Mouse (Mus musculus): Measurements from ENCODE around the gene Sparc. TPM values are rescaled to one million over a fixed set of nuclear protein-coding genes. Genes with fewer than 3 reads are reported as not detected.

Sparc gene
- total and polyA plus RNA-seq, 3 experiments = 320 to 666 (median 420) TPM

GRCm38 (mm10) chr11:55468611-55469047, 45.6 kb upstream of the Sparc start:
- Histone ChIP-seq H3K36me3 (ENCODE audit: control insufficient read depth, insufficient read depth, low read length) (peaks cover 9% of the 10 kb centered on the region), H3K9ac (ENCODE audit: low read depth, low read length) (peak overlapping the region; percentile 84), H3K4me1 (ENCODE audit: control insufficient read depth, insufficient read depth, low read length) (peaks cover 8% of the 10 kb centered on the region), H3K4me3 (peak overlapping the region; percentile 69), H3K27ac (peak overlapping the region; percentile 99), H3K27me3 (ENCODE audit: control insufficient read depth, insufficient read depth, low read length) (no peaks in the 10 kb centered on the region), H3K79me2 (replicated peaks; ENCODE audit: control insufficient read depth, insufficient read depth, low read length) (peaks cover 5% of the 10 kb centered on the region)
- WGBS = 2% methylated on average over 17 of the region's 17 CpGs
- intact Hi-C loops (cut with DNase I) = no loop called here
- no peak for DNase-seq
- TF ChIP-seq CTCF (IDR thresholded peaks at IDR 0.05) (no peak), EP300 (IDR thresholded peaks at IDR 0.05; ENCODE audit: insufficient read depth, low read depth, low read length) (no peak), POLR2A (IDR thresholded peaks at IDR 0.05; ENCODE audit: insufficient read depth, low read depth, low read length) (no peak)

DNA sequence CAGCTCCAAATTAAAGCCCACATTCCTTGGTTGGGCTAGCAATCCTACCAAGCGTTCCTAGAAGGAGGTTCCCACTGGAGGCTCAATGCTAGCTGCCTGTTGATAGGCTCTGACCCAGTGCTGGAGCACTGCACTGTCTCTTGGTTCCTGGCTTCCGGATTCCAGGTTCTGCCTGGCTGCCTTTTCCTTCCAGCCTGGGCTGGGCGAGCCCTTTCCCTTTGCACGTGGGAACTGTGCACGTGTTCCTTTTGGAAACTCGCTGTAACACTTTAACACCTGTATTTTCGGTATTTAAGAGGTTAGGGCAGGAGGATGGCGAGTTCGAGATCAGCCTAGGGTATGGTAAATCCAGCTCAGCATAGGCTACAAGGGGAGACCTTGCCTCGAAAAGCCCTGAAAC, 45.0 kb upstream of the Sparc start:
- Histone ChIP-seq H3K9ac (ENCODE audit: low read depth, low read length) (peak overlapping the region; percentile 84), H3K36me3 (ENCODE audit: control insufficient read depth, insufficient read depth, low read length) (peaks cover 7% of the 10 kb centered on the region), H3K4me3 (peak overlapping the region; percentile 69), H3K79me2 (replicated peaks; ENCODE audit: control insufficient read depth, insufficient read depth, low read length) (peaks cover 5% of the 10 kb centered on the region), H3K27me3 (ENCODE audit: control insufficient read depth, insufficient read depth, low read length) (no peaks in the 10 kb centered on the region), H3K4me1 (ENCODE audit: control insufficient read depth, insufficient read depth, low read length) (peaks cover 8% of the 10 kb centered on the region), H3K27ac (peak overlapping the region; percentile 99)
- intact Hi-C loops (cut with DNase I) = no loop called here
- TF ChIP-seq POLR2A (IDR thresholded peaks at IDR 0.05; ENCODE audit: insufficient read depth, low read depth, low read length) (no peak), EP300 (IDR thresholded peaks at IDR 0.05; ENCODE audit: insufficient read depth, low read depth, low read length) (0 out of 2 replicates have a peak, but pooled peaks have one; percentile 34)
- peak; percentile 49 to 56 for DNase-seq
- 43% methylated on average over 10 of the region's 10 CpGs for WGBS

DNA sequence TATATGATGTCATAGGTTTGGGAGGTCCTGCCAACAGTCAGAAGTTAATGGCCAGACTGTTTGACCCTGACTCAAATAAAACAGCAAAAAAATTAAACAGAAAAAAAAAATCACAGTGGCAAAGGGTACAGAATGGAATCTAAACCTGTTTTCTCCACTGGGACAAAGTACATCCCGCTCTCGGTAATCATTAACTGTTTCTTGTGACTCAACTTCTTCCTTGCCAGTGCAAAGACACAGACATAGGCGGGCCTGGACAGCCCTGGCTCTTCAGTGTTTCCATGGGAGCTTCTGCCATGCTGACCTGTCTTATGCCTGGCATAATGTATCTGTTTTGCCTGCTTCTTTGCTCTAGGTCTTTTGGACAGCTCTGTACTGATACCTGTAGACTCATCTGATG, 42.2 kb upstream of the Sparc start:
- H3K36me3 ChIP-seq (ENCODE audit: control insufficient read depth, insufficient read depth, low read length) = no peaks in the 10 kb centered on the region
- H3K27me3 ChIP-seq (ENCODE audit: control insufficient read depth, insufficient read depth, low read length) = no peaks in the 10 kb centered on the region
- WGBS = 86% methylated on average over 3 of the region's 3 CpGs

DNA sequence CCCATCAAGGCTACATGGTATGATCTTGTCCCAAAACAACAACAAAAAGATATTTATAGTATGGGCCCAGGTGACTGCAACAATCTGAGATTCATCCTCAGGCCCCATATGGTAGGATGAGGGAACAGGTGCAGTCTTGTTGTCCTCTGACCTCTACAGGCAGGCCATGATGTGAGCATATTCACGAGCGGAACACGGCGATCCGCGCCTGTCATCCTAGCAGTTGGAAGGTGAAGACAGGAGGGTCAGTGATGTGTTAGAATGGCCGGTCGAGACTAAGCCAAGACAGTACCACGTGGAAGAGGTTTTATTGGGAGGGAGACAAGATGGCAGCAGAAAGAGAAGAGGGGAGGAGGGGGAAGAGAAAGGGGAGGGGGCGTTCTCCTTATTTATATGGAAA, 41.7 kb upstream of the Sparc start:
- Histone ChIP-seq H3K36me3 (ENCODE audit: control insufficient read depth, insufficient read depth, low read length) (peaks cover 2% of the 10 kb centered on the region), H3K4me1 (ENCODE audit: control insufficient read depth, insufficient read depth, low read length) (peaks cover 9% of the 10 kb centered on the region), H3K9ac (ENCODE audit: low read depth, low read length) (no peak overlapping the region), H3K27ac (no peak overlapping the region), H3K27me3 (ENCODE audit: control insufficient read depth, insufficient read depth, low read length) (no peaks in the 10 kb centered on the region), H3K4me3 (no peak overlapping the region), H3K79me2 (replicated peaks; ENCODE audit: control insufficient read depth, insufficient read depth, low read length) (no peaks in the 10 kb centered on the region)
- no peak for TF ChIP-seq EP300 (IDR thresholded peaks at IDR 0.05; ENCODE audit: insufficient read depth, low read depth, low read length)
- TF ChIP-seq POLR2A (IDR thresholded peaks at IDR 0.05; ENCODE audit: insufficient read depth, low read depth, low read length) = no peak
- no peak for TF ChIP-seq CTCF (IDR thresholded peaks at IDR 0.05)
- 84% methylated on average over 10 of the region's 10 CpGs for WGBS
- intact Hi-C loops (cut with DNase I) = loop anchor here (5.0 kb wide), 1 partner anchor 1027 kb away; the partner anchor contains the start of gene Fnip1
- DNase-seq = no peak

More for the DNA sequence above, 42.2 kb upstream of the Sparc start:
- TF ChIP-seq CTCF (IDR thresholded peaks at IDR 0.05) (no peak), EP300 (IDR thresholded peaks at IDR 0.05; ENCODE audit: insufficient read depth, low read depth, low read length) (no peak), POLR2A (IDR thresholded peaks at IDR 0.05; ENCODE audit: insufficient read depth, low read depth, low read length) (no peak)
- Histone ChIP-seq H3K9ac (ENCODE audit: low read depth, low read length) (no peak overlapping the region), H3K4me1 (ENCODE audit: control insufficient read depth, insufficient read depth, low read length) (peaks cover 8% of the 10 kb centered on the region), H3K79me2 (replicated peaks; ENCODE audit: control insufficient read depth, insufficient read depth, low read length) (peaks cover 3% of the 10 kb centered on the region), H3K27ac (no peak overlapping the region), H3K4me3 (no peak overlapping the region)
- DNase-seq = no peak
- intact Hi-C loops (cut with DNase I) = no loop called here

DNA sequence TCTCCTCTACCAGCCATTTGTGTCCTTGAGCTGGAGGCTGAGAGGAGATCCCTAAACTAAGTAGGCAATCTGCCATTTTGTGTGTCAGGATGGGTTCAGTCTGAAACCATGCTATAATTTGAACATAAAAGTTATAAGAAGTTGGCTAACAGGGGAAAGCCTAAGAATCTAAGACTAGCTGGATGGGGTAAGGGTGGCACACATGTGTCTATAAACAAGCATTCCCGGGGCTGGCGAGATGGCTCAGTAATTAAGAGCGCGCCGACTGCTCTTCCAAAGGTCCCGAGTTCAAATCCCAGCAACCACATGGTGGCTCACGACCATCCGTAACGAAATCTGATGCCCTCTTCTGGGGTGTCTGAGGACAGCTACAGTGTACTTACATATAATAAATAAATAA, 39.2 kb upstream of the Sparc start:
- Histone ChIP-seq H3K79me2 (replicated peaks; ENCODE audit: control insufficient read depth, insufficient read depth, low read length) (0 out of 2 replicates have a peak, but pooled peaks cover 2% of the 10 kb centered on the region), H3K27me3 (ENCODE audit: control insufficient read depth, insufficient read depth, low read length) (no peaks in the 10 kb centered on the region), H3K4me3 (no peak overlapping the region), H3K36me3 (ENCODE audit: control insufficient read depth, insufficient read depth, low read length) (peaks cover 7% of the 10 kb centered on the region), H3K27ac (no peak overlapping the region), H3K9ac (ENCODE audit: low read depth, low read length) (no peak overlapping the region), H3K4me1 (ENCODE audit: control insufficient read depth, insufficient read depth, low read length) (peaks cover 8% of the 10 kb centered on the region)
- TF ChIP-seq CTCF (IDR thresholded peaks at IDR 0.05) = no peak
- no peak for TF ChIP-seq EP300 (IDR thresholded peaks at IDR 0.05; ENCODE audit: insufficient read depth, low read depth, low read length)
- TF ChIP-seq POLR2A (IDR thresholded peaks at IDR 0.05; ENCODE audit: insufficient read depth, low read depth, low read length) = no peak
- 96% methylated on average over 9 of the region's 9 CpGs for WGBS
- no peak for DNase-seq
- intact Hi-C loops (cut with DNase I) = loop anchor here (5.0 kb wide), 1 partner anchor 1025 kb away; the partner anchor contains the start of gene Fnip1

GRCm38 (mm10) chr11:55461019-55461645, 38.1 kb upstream of the Sparc start, which contains the start of gene Atox1:
Atox1 (minus strand) TSS chr11:55461239.
- intact Hi-C loops (cut with DNase I) = loop anchor here (5.0 kb wide), 1 partner anchor 1024 kb away; the partner anchor contains the start of gene Fnip1
- 0 out of 2 replicates have a peak, but pooled peaks cover 2% of the 10 kb centered on the region for H3K79me2 ChIP-seq (replicated peaks; ENCODE audit: control insufficient read depth, insufficient read depth, low read length)
- H3K4me3 ChIP-seq = peak within 1 kb of the TSS; percentile 82
- peak within 1 kb of the TSS; percentile 92 for H3K27ac ChIP-seq
- no peaks in the 10 kb centered on the region for H3K27me3 ChIP-seq (ENCODE audit: control insufficient read depth, insufficient read depth, low read length)
- H3K9ac ChIP-seq (ENCODE audit: low read depth, low read length) = peak within 1 kb of the TSS; percentile 88
- TF ChIP-seq POLR2A (IDR thresholded peaks at IDR 0.05; ENCODE audit: insufficient read depth, low read depth, low read length) (peak; percentile 92), EP300 (IDR thresholded peaks at IDR 0.05; ENCODE audit: insufficient read depth, low read depth, low read length) (peak; percentile 61), CTCF (IDR thresholded peaks at IDR 0.05) (no peak)
- peak; percentile 97 to 98 for DNase-seq
- H3K4me1 ChIP-seq (ENCODE audit: control insufficient read depth, insufficient read depth, low read length) = peaks cover 8% of the 10 kb centered on the region
- H3K36me3 ChIP-seq (ENCODE audit: control insufficient read depth, insufficient read depth, low read length) = peaks cover 7% of the 10 kb centered on the region
- WGBS = 1% methylated on average over 36 of the region's 36 CpGs

Data from heart, adult 2 months (tissue).